Mouse (Mus musculus) layer of hippocampus, postnatal 25 days (tissue): Measurements from ENCODE around the gene Coro1b. TPM values are rescaled to one million over a fixed set of nuclear protein-coding genes. Genes with fewer than 3 reads are reported as not detected.

Experiments used
- total RNA-seq, 2 experiments: library from RNA; stranded (reverse); gene quantifications; 2 replicates each; pipeline ENCODE4 v1.2.3; 2021

The Coro1b gene
- total RNA-seq, 2 experiments from 2014 or later, result 87.3 to 89.5 TPM

Other genes with a start within 250 kb of the Coro1b start
- gene Tcirg1, start 241.5 kb upstream of the Coro1b start, total RNA-seq, result 10 to 100 TPM; 17.3 to 21.5 TPM
- gene Ndufs8, start 235.8 kb upstream of the Coro1b start, total RNA-seq, result 100 to 1,000 TPM; 134 to 151 TPM
- 1 to 10 TPM; 3.5 to 4.4 TPM for gene Aldh3b1, start 218.8 kb upstream of the Coro1b start, total RNA-seq
- 10 to 100 TPM; 16.7 to 20.6 TPM for gene Unc93b1, start 213.4 kb upstream of the Coro1b start, total RNA-seq
- not detected for gene Aldh3b3, start 190.0 kb upstream of the Coro1b start, total RNA-seq
- 1 to 10 TPM in 1 of 2 experiments, under 1 TPM in 1; 0.81 to 1.2 TPM for gene Aldh3b2, start 176.3 kb upstream of the Coro1b start, total RNA-seq
- 1 to 10 TPM; 2.0 to 2.5 TPM for gene Acy3, start 162.0 kb upstream of the Coro1b start, total RNA-seq
- not detected for gene Tbx10, start 155.9 kb upstream of the Coro1b start, total RNA-seq
- 10 to 100 TPM in 1 of 2 experiments, 1 to 10 TPM in 1; 9.9 to 10.2 TPM for gene Nudt8, start 148.0 kb upstream of the Coro1b start, total RNA-seq
- gene Gm49405, start 148.0 kb upstream of the Coro1b start, total RNA-seq, result 1 to 10 TPM; 1.1 to 1.4 TPM
- gene Doc2g, start 145.3 kb upstream of the Coro1b start, total RNA-seq, result 1 to 10 TPM; 2.4 to 3.3 TPM
- 100 to 1,000 TPM; 222 to 263 TPM for gene Ndufv1, start 135.8 kb upstream of the Coro1b start, total RNA-seq
- 100 to 1,000 TPM; 343 to 385 TPM for gene Gstp1, start 110.6 kb upstream of the Coro1b start, total RNA-seq
- gene Gstp2, start 102.6 kb upstream of the Coro1b start, total RNA-seq, result 10 to 100 TPM; 35.5 to 41.9 TPM
- not detected for gene Gstp3, start 89.0 kb upstream of the Coro1b start, total RNA-seq
- gene Cabp2, start 67.0 kb upstream of the Coro1b start, total RNA-seq, result not detected
- gene Cdk2ap2, start 51.4 kb upstream of the Coro1b start, total RNA-seq, result 10 to 100 TPM; 28.9 to 37.6 TPM
- 100 to 1,000 TPM; 176 to 181 TPM for gene Pitpnm1, start 48.6 kb upstream of the Coro1b start, total RNA-seq
- gene Aip, start 22.8 kb upstream of the Coro1b start, total RNA-seq, result 100 to 1,000 TPM; 102 to 127 TPM
- gene Gpr152, start 8.8 kb upstream of the Coro1b start, total RNA-seq, result not detected
- under 1 TPM in 1 of 2 experiments, not detected in 1; 0.20 TPM for gene Cabp4, start 4.6 kb upstream of the Coro1b start, total RNA-seq
- 1 to 10 TPM; 1.1 to 2.9 TPM for gene Ptprcap, start 5.0 kb downstream of the Coro1b start, total RNA-seq
- gene Rps6kb2, start 14.7 kb downstream of the Coro1b start, total RNA-seq, result 10 to 100 TPM; 27.8 to 43.9 TPM
- gene Carns1, start 26.9 kb downstream of the Coro1b start, total RNA-seq, result 10 to 100 TPM in 1 of 2 experiments, 1 to 10 TPM in 1; 8.2 to 11.7 TPM
- gene Tbc1d10c, start 42.7 kb downstream of the Coro1b start, total RNA-seq, result 1 to 10 TPM; 1.2 to 1.3 TPM
- 100 to 1,000 TPM; 259 to 293 TPM for gene Ppp1ca, start 43.4 kb downstream of the Coro1b start, total RNA-seq
- gene Rad9a, start 53.0 kb downstream of the Coro1b start, total RNA-seq, result 1 to 10 TPM; 7.4 to 8.2 TPM
- under 1 TPM; 0.27 to 0.61 TPM for gene Clcf1, start 65.6 kb downstream of the Coro1b start, total RNA-seq
- not detected for gene AC109138.7, start 65.7 kb downstream of the Coro1b start, total RNA-seq
- gene Pold4, start 83.3 kb downstream of the Coro1b start, total RNA-seq, result 10 to 100 TPM; 15.1 to 17.5 TPM
- gene Ssh3, start 120.6 kb downstream of the Coro1b start, total RNA-seq, result 10 to 100 TPM; 45.4 to 48.5 TPM
- gene Ankrd13d, start 134.5 kb downstream of the Coro1b start, total RNA-seq, result 10 to 100 TPM; 59.6 to 66.3 TPM
- gene Grk2, start 157.6 kb downstream of the Coro1b start, total RNA-seq, result 100 to 1,000 TPM; 185 to 186 TPM
- gene Kdm2a, start 249.7 kb downstream of the Coro1b start, total RNA-seq, result 10 to 100 TPM; 70.6 to 85.0 TPM